Mouse (Mus musculus) stomach, embryonic 14.5 days (tissue): ENCODE measurements around the gene Casp9. TPM values are rescaled to one million over a fixed set of nuclear protein-coding genes. Genes with fewer than 3 reads are reported as not detected.

Experiments
- ATAC-seq: fragments of 200-750 bp; cut with Nextera tagmentation; 2 replicates; pipeline ENCODE4 v1.8.0; 2017; ENCODE audit warnings: low read depth, moderate TSS enrichment; ENCODE audit not compliant: insufficient number of reproducible peaks, insufficient read depth, low FRiP score
- H3K27ac ChIP-seq: fragments of 300-500 bp; sonication (generic); 2 replicates; pipeline ENCODE4 v1.5.1; 2014; ENCODE audit warnings: mild to moderate bottlenecking, low read length, moderate library complexity, mixed read lengths
- H3K27me3 ChIP-seq: fragments of 300-500 bp; sonication (generic); 2 replicates; pipeline ENCODE4 v1.6.1; 2014; ENCODE audit warnings: low read length, control low read depth, mixed read lengths; ENCODE audit not compliant: control insufficient read depth, insufficient read depth
- H3K36me3 ChIP-seq: fragments of 300-500 bp; sonication (generic); 2 replicates; pipeline ENCODE4 v1.6.1; 2014; ENCODE audit warnings: mild to moderate bottlenecking, control low read depth, low read length, moderate library complexity, mixed read lengths; ENCODE audit not compliant: control insufficient read depth, insufficient read depth
- H3K4me1 ChIP-seq: fragments of 300-500 bp; sonication (generic); 2 replicates; pipeline ENCODE4 v1.6.1; 2014; ENCODE audit warnings: low read length, control low read depth, mixed read lengths; ENCODE audit not compliant: control insufficient read depth, insufficient read depth
- H3K4me2 ChIP-seq: fragments of 300-500 bp; sonication (generic); replicated peaks from 2 replicates; pipeline ENCODE4 v1.6.1; 2014; ENCODE audit warnings: low read depth, low read length, control low read depth
- H3K4me3 ChIP-seq: fragments of 300-500 bp; sonication (generic); 2 replicates; pipeline ENCODE4 v1.5.1; 2014; ENCODE audit warnings: low read depth, low read length, control low read depth
- H3K9ac ChIP-seq: fragments of 300-500 bp; sonication (generic); replicated peaks from 2 replicates; pipeline ENCODE4 v1.6.1; 2014; ENCODE audit warnings: low read depth, mild to moderate bottlenecking, control low read depth, low read length, moderate library complexity, mixed read lengths
- H3K9me3 ChIP-seq: fragments of 300-500 bp; sonication (generic); 2 replicates; pipeline ENCODE4 v1.6.1; 2016; ENCODE audit warnings: low read depth, low read length, control low read depth; ENCODE audit not compliant: control insufficient read depth
- WGBS: fragments of 180-500 bp; shearing (Covaris S2); extraction: QIAGEN DNeasy Blood & Tissue Kit; methylation state at CpG from one replicate; pipeline ENCODE4 v1.1.7; 2014; 5-methylcytosine and 5-hydroxymethylcytosine counted together
- polyA plus RNA-seq: library from polyadenylated mRNA; unstranded; fragments of >200 nt; fragmentation: Nextera tagmentation; extraction: Ambion mirVana; gene quantifications from 2 replicates; pipeline ENCODE4 v1.2.1, GENCODE M21; 2014

Casp9 gene
- polyA plus RNA-seq, 1 experiment from 2014 or later = 18.0 TPM

DNA sequence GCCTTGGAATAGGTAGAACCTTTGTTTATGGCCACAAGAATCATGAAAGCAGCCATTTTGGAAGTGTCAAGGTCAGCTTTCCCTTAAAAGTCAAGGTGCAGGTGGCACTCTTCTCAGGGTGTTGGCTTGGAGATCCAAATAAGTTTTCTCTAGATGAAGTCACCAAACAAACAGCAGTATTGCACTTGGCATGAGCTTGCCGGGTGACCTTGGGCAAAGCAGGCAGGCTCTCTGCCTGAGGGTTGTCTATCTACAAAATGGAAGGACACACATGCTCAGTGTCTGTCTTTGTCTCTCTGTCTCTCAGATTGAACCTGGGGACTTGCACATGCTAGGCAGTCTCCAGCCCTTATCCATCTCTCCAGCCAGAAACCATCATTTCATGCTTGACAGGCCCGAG, 34.0 kb downstream of the Casp9 start:
- Histone ChIP-seq H3K27me3 (no peaks in the 10 kb centered on the region), H3K4me1 (no peaks in the 10 kb centered on the region), H3K4me3 (no peak overlapping the region), H3K9me3 (no peaks in the 10 kb centered on the region), H3K36me3 (no peaks in the 10 kb centered on the region), H3K4me2 (no peak overlapping the region), H3K27ac (no peak overlapping the region), H3K9ac (no peak overlapping the region)
- ATAC-seq = no peak
- WGBS = 86% methylated on average over 2 of the region's 2 CpGs

DNA sequence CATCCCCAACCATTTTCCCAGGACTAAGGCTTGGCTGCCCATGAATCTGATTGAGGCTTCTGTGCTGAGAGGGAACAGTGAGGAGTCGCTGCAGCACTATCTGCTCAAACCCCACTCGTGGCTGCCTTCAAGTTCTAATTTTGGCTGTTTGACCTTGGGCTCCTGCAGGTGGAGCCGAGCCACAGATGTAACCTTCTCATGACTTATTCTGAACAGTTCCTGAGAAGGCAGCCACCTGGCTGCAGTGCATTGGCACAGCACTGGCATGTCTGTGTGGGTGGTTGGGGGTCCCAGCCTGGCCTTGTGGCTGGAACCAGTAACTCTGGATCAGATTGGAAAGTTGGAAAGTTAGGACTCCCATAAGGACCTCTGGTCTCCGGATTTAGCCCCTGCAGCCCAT, 34.8 kb downstream of the Casp9 start:
- Histone ChIP-seq H3K4me3 (no peak overlapping the region), H3K4me2 (no peak overlapping the region), H3K9me3 (no peaks in the 10 kb centered on the region), H3K9ac (no peak overlapping the region), H3K4me1 (no peaks in the 10 kb centered on the region), H3K27ac (no peak overlapping the region), H3K36me3 (no peaks in the 10 kb centered on the region), H3K27me3 (no peaks in the 10 kb centered on the region)
- no peak for ATAC-seq
- 55% methylated on average over 4 of the region's 4 CpGs for WGBS

DNA sequence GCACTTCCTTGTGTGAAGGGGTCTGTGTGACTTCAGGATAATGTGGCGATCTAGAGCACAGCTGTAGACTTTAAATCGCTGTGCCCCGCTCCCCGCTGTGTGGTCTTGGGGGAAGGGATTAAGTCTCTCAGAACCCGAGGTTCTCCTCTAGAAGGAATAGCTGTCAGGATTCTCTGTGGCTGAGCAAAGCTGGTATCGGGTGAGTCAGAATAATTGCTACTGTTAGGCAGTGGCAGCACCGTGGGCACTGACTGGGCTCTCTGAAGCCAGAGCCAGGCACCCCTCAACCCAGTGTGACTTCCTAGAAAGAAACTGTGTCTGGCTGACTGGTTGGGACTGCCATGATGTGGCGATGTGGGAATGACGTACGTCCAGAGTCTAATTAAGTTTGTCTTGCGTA, 37.0 kb downstream of the Casp9 start:
- 53% methylated on average over 11 of the region's 11 CpGs for WGBS
- H3K9me3 ChIP-seq = no peaks in the 10 kb centered on the region
- no peaks in the 10 kb centered on the region for H3K27me3 ChIP-seq
- H3K9ac ChIP-seq = no peak overlapping the region
- no peak for ATAC-seq
- H3K27ac ChIP-seq = no peak overlapping the region
- no peaks in the 10 kb centered on the region for H3K36me3 ChIP-seq
- no peaks in the 10 kb centered on the region for H3K4me1 ChIP-seq
- no peak overlapping the region for H3K4me2 ChIP-seq
- H3K4me3 ChIP-seq = no peak overlapping the region

DNA sequence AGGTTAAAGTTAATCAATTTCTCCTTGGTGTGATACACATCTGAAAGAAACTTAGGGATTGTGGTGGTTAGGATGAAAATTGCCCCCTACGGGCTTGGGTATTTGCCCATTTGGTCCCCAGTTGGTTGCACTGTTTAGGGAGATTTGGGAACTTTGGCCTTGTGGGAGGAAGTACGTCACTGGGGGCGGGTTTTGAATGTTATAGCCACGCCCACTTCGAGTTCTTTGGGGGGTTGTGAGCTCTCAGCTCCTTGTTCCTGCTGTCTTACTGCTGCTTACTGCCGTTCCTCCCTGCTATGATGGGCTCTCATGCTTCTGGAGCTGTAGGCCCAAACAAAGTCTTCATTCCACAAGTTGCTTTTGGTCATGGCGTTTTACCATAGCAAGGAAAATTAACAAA, 37.9 kb downstream of the Casp9 start:
- H3K9ac ChIP-seq = no peak overlapping the region
- H3K4me3 ChIP-seq = no peak overlapping the region
- WGBS = 77% methylated on average over 7 of the region's 7 CpGs
- H3K9me3 ChIP-seq = no peaks in the 10 kb centered on the region
- ATAC-seq = no peak
- no peaks in the 10 kb centered on the region for H3K4me1 ChIP-seq
- H3K4me2 ChIP-seq = no peak overlapping the region
- no peaks in the 10 kb centered on the region for H3K27me3 ChIP-seq
- H3K27ac ChIP-seq = no peak overlapping the region
- no peaks in the 10 kb centered on the region for H3K36me3 ChIP-seq

DNA sequence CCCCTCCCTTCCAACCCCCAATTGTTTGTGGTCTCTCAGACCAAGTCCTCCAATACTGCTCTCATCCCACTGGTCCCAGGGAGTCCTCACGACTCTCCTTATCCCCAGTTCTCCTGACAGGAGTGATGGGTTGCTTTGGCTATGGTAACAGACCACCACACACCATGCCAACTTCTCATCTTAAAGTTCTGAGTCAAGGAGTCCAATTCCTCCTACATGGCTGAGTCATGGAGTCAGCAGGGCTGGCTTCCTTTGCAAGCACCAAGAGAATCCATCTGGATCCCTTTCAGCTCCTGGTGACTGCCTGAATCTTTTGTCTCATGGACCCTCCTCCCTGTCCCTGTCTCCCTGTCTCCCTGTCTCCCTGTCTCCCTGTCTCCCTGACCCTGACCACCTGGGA, 40.5 kb downstream of the Casp9 start:
- no peak overlapping the region for H3K9ac ChIP-seq
- no peaks in the 10 kb centered on the region for H3K27me3 ChIP-seq
- no peak overlapping the region for H3K4me3 ChIP-seq
- no peak overlapping the region for H3K4me2 ChIP-seq
- no peak overlapping the region for H3K27ac ChIP-seq
- no peaks in the 10 kb centered on the region for H3K4me1 ChIP-seq
- 52% methylated on average over 1 of the region's 1 CpGs for WGBS
- H3K9me3 ChIP-seq = no peaks in the 10 kb centered on the region
- ATAC-seq = no peak
- H3K36me3 ChIP-seq = no peaks in the 10 kb centered on the region

DNA sequence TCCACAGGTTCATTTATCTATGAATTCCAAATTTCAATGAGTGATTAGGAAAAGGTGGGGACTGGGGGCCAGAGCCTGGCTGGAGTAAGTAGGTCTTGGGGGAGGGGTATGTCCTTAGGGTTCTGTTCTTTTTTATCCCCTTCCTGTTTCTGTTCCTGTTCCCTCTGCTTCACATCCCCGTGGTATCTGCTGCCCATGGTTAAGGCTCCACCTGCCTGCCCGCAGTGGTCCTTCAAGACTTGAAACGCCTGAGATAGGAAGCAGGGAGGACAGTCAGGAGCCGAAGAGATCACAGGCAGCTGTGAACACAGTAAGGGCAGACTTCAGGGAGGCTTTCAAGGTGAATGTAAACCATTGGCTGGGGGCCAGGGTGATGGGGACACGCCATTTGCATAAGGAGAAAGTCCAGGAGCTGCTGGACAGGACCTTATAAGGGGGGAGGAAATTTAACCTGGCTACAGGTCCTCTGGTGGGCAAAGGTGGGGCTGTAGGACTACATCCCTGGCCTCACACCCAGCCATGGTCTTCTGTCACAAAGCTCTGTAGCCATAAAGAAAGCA, 41.2 kb downstream of the Casp9 start:
- Histone ChIP-seq H3K9ac (no peak overlapping the region), H3K4me3 (no peak overlapping the region), H3K27me3 (no peaks in the 10 kb centered on the region), H3K36me3 (no peaks in the 10 kb centered on the region), H3K27ac (no peak overlapping the region), H3K4me1 (no peaks in the 10 kb centered on the region), H3K9me3 (no peaks in the 10 kb centered on the region), H3K4me2 (no peak overlapping the region)
- no peak for ATAC-seq
- WGBS = 61% methylated on average over 5 of the region's 5 CpGs

DNA sequence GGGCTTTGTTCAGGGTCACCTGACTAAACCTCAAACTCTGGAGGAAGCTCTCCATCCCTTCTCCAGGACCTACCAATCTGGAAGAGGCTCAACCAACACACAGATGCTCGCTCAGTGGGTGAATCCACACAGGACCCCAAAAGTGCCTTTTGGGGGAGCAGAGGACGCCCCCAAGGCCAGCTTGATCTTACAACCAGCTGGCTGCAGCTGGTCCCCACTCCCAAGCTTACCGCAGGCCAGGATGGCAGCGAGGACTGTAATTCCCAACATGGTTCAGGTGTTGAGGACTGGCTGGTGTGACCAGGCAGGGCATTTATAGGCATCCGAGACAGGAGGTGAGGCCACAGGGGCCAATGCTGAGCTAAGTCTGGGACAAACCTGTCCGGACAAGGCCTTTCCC, 52.6 kb downstream of the Casp9 start, which contains the start of gene Ctrc:
Gene Ctrc (minus strand): TSS at position 361 of the 400 bp plus-strand sequence.
- ATAC-seq = no peak
- H3K4me3 ChIP-seq = no peak within 1 kb of the TSS
- WGBS = 80% methylated on average over 6 of the region's 6 CpGs
- no peaks in the 10 kb centered on the region for H3K27me3 ChIP-seq
- H3K27ac ChIP-seq = no peak within 1 kb of the TSS
- no peaks in the 10 kb centered on the region for H3K9me3 ChIP-seq
- H3K9ac ChIP-seq = no peak within 1 kb of the TSS
- no peaks in the 10 kb centered on the region for H3K4me1 ChIP-seq
- H3K4me2 ChIP-seq = no peak within 1 kb of the TSS
- no peaks in the 10 kb centered on the region for H3K36me3 ChIP-seq

DNA sequence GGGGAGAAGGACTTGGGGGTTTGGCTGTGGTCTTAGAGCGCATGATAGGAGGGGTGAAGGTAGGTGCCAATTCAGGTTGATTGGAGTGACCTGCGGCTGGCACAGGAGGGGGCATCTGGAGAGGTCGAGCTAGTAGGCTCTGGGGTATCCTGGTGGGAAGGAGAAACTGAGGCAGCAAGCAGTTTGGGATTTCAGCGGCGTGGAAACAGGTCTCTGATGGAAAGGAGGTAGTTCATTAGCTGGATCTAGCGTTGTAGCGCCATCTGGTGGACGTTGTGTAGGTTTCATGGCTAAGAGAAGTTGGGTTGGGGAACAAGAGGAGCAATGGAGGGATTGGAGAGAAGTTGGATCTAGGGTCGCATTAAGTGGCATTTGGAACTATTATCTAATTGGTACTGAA, 60.0 kb downstream of the Casp9 start:
- no peak overlapping the region for H3K27ac ChIP-seq
- WGBS = 78% methylated on average over 9 of the region's 9 CpGs
- no peaks in the 10 kb centered on the region for H3K27me3 ChIP-seq
- H3K9ac ChIP-seq = no peak overlapping the region
- H3K9me3 ChIP-seq = no peaks in the 10 kb centered on the region; the same call in 1 of the 2 replicates
- H3K4me3 ChIP-seq = no peak overlapping the region
- no peaks in the 10 kb centered on the region for H3K4me1 ChIP-seq
- ATAC-seq = no peak
- H3K4me2 ChIP-seq = no peak overlapping the region
- H3K36me3 ChIP-seq = no peaks in the 10 kb centered on the region

DNA sequence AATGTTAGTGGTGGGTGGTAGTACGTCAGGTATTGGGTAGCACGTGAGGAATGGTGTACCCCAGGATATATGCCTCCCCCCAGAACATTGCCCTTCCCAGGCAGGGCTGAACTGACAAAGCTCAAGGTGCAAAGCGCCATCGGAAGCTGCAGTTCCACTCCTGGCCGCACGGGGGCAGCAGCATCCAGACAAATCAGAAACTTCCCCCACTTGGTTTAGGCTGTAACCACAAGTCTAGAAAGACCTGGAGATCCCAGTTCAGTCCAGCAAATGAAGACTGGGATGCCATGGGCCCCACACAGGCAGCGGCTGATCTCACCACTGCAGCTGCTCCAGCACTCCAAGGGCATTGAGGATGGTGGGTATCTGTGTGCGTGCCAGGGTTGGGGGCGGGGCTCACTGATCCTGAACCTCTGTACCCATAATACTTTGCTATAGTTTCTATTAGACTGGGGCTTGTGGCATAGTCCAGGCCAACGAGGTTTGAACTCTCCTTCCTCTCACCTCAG, 64.1 kb downstream of the Casp9 start:
- Histone ChIP-seq H3K9ac (no peak overlapping the region), H3K36me3 (peaks cover 22% of the 10 kb centered on the region), H3K27ac (peak overlapping the region; percentile 6; the same call in 1 of the 2 replicates), H3K9me3 (no peaks in the 10 kb centered on the region; the same call in 1 of the 2 replicates), H3K4me2 (no peak overlapping the region), H3K4me1 (0 out of 2 replicates have a peak, but pooled peaks cover 2% of the 10 kb centered on the region), H3K27me3 (no peaks in the 10 kb centered on the region), H3K4me3 (no peak overlapping the region)
- 17% methylated on average over 10 of the region's 10 CpGs for WGBS
- peak; percentile 66; the same call in 1 of the 2 replicates for ATAC-seq
